Mouse (Mus musculus): ENCODE data around the gene Gm10320. TPM values are rescaled to one million over a fixed set of nuclear protein-coding genes. Genes with fewer than 3 reads are reported as not detected.

The Gm10320 gene
- polyA plus RNA-seq, 1 experiment from 2014 or later: 0.59 TPM

- Histone ChIP-seq H3K27me3 (ENCODE audit: control insufficient read depth, insufficient read depth, low read length) (no peaks in the 10 kb centered on the region), H3K9me3 (ENCODE audit: control insufficient read depth, low read length) (no peaks in the 10 kb centered on the region), H3K4me1 (ENCODE audit: control insufficient read depth, insufficient read depth, low read length) (no peaks in the 10 kb centered on the region), H3K4me3 (ENCODE audit: low read depth, low read length) (no peak overlapping the region), H3K36me3 (ENCODE audit: control insufficient read depth, insufficient read depth, low read length) (no peaks in the 10 kb centered on the region), H3K27ac (ENCODE audit: low read depth, low read length) (no peak overlapping the region), H3K4me2 (ENCODE audit: low read depth, low read length) (no peak overlapping the region), H3K9ac (replicated peaks; ENCODE audit: low read depth, low read length) (no peak overlapping the region)
- 85% methylated on average over 5 of the region's 5 CpGs for WGBS
- ATAC-seq (ENCODE audit: low read depth): no peak
Observed at GRCm38 (mm10) chr13:98485440-98485839, 6.4 kb downstream of the Gm10320 start.

GRCm38 (mm10) chr13:98477991-98478390 is 13.8 kb downstream of the Gm10320 start:
- no peak for ATAC-seq (ENCODE audit: low read depth)
- no peaks in the 10 kb centered on the region for H3K4me1 ChIP-seq (ENCODE audit: control insufficient read depth, insufficient read depth, low read length)
- H3K9me3 ChIP-seq (ENCODE audit: control insufficient read depth, low read length): no peaks in the 10 kb centered on the region
- H3K36me3 ChIP-seq (ENCODE audit: control insufficient read depth, insufficient read depth, low read length): no peaks in the 10 kb centered on the region
- H3K27me3 ChIP-seq (ENCODE audit: control insufficient read depth, insufficient read depth, low read length): no peaks in the 10 kb centered on the region
- no peak overlapping the region for H3K4me2 ChIP-seq (ENCODE audit: low read depth, low read length)
- no peak overlapping the region for H3K27ac ChIP-seq (ENCODE audit: low read depth, low read length)
- H3K4me3 ChIP-seq (ENCODE audit: low read depth, low read length): no peak overlapping the region
- WGBS: 77% methylated on average over 3 of the region's 3 CpGs
- H3K9ac ChIP-seq (replicated peaks; ENCODE audit: low read depth, low read length): no peak overlapping the region

GRCm38 (mm10) chr13:98476839-98477495 is 14.8 kb downstream of the Gm10320 start:
- 72% methylated on average over 4 of the region's 4 CpGs for WGBS
- no peaks in the 10 kb centered on the region for H3K36me3 ChIP-seq (ENCODE audit: control insufficient read depth, insufficient read depth, low read length)
- no peak overlapping the region for H3K27ac ChIP-seq (ENCODE audit: low read depth, low read length)
- H3K4me2 ChIP-seq (ENCODE audit: low read depth, low read length): no peak overlapping the region
- H3K9ac ChIP-seq (replicated peaks; ENCODE audit: low read depth, low read length): no peak overlapping the region
- H3K4me1 ChIP-seq (ENCODE audit: control insufficient read depth, insufficient read depth, low read length): no peaks in the 10 kb centered on the region
- ATAC-seq (ENCODE audit: low read depth): no peak
- H3K27me3 ChIP-seq (ENCODE audit: control insufficient read depth, insufficient read depth, low read length): no peaks in the 10 kb centered on the region
- H3K4me3 ChIP-seq (ENCODE audit: low read depth, low read length): no peak overlapping the region
- H3K9me3 ChIP-seq (ENCODE audit: control insufficient read depth, low read length): no peaks in the 10 kb centered on the region

- WGBS: 53% methylated on average over 14 of the region's 14 CpGs
- no peaks in the 10 kb centered on the region for H3K9me3 ChIP-seq (ENCODE audit: control insufficient read depth, low read length)
- H3K4me1 ChIP-seq (ENCODE audit: control insufficient read depth, insufficient read depth, low read length): no peaks in the 10 kb centered on the region
- no peak overlapping the region for H3K4me3 ChIP-seq (ENCODE audit: low read depth, low read length)
- H3K27me3 ChIP-seq (ENCODE audit: control insufficient read depth, insufficient read depth, low read length): no peaks in the 10 kb centered on the region
- no peak overlapping the region for H3K4me2 ChIP-seq (ENCODE audit: low read depth, low read length)
- no peak overlapping the region for H3K27ac ChIP-seq (ENCODE audit: low read depth, low read length)
- no peaks in the 10 kb centered on the region for H3K36me3 ChIP-seq (ENCODE audit: control insufficient read depth, insufficient read depth, low read length)
- H3K9ac ChIP-seq (replicated peaks; ENCODE audit: low read depth, low read length): no peak overlapping the region
- ATAC-seq (ENCODE audit: low read depth): no peak
Observed at GRCm38 (mm10) chr13:98476175-98476838, 15.5 kb downstream of the Gm10320 start.

- Histone ChIP-seq H3K36me3 (ENCODE audit: control insufficient read depth, insufficient read depth, low read length) (no peaks in the 10 kb centered on the region), H3K4me2 (ENCODE audit: low read depth, low read length) (no peak overlapping the region), H3K9me3 (ENCODE audit: control insufficient read depth, low read length) (no peaks in the 10 kb centered on the region), H3K4me3 (ENCODE audit: low read depth, low read length) (no peak overlapping the region), H3K9ac (replicated peaks; ENCODE audit: low read depth, low read length) (no peak overlapping the region), H3K27ac (ENCODE audit: low read depth, low read length) (no peak overlapping the region), H3K4me1 (ENCODE audit: control insufficient read depth, insufficient read depth, low read length) (no peaks in the 10 kb centered on the region), H3K27me3 (ENCODE audit: control insufficient read depth, insufficient read depth, low read length) (no peaks in the 10 kb centered on the region)
- no peak for ATAC-seq (ENCODE audit: low read depth)
- 63% methylated on average over 8 of the region's 8 CpGs for WGBS
Observed at GRCm38 (mm10) chr13:98475681-98476080, 16.1 kb downstream of the Gm10320 start.

GRCm38 (mm10) chr13:98473034-98473433 is 18.8 kb downstream of the Gm10320 start:
- WGBS: 80% methylated on average over 4 of the region's 4 CpGs
- H3K4me2 ChIP-seq (ENCODE audit: low read depth, low read length): no peak overlapping the region
- no peak for ATAC-seq (ENCODE audit: low read depth)
- H3K36me3 ChIP-seq (ENCODE audit: control insufficient read depth, insufficient read depth, low read length): no peaks in the 10 kb centered on the region
- no peaks in the 10 kb centered on the region for H3K9me3 ChIP-seq (ENCODE audit: control insufficient read depth, low read length)
- H3K27me3 ChIP-seq (ENCODE audit: control insufficient read depth, insufficient read depth, low read length): no peaks in the 10 kb centered on the region
- H3K27ac ChIP-seq (ENCODE audit: low read depth, low read length): no peak overlapping the region
- H3K4me1 ChIP-seq (ENCODE audit: control insufficient read depth, insufficient read depth, low read length): no peaks in the 10 kb centered on the region
- H3K9ac ChIP-seq (replicated peaks; ENCODE audit: low read depth, low read length): no peak overlapping the region
- H3K4me3 ChIP-seq (ENCODE audit: low read depth, low read length): no peak overlapping the region

DNA sequence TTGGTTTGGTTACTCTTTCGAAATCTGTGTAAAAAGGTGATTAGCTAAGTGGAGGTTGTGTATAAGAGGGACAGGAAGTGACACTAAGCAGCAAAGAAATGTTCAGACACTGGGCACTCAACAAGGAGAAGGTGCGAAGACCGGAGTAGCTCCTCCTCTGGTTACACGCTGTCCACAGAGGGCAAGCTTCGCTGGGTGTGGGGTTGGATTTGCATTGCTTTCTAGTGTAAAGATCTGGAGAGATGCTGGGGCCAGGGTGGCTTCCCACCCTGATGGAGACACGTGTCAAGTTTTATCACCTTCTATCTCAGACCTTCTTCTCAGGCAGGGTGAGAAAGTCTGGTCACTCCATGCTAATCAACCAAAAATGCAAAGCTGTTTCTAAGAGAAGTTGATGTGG is 20.0 kb downstream of the Gm10320 start:
- Histone ChIP-seq H3K27ac (ENCODE audit: low read depth, low read length) (no peak overlapping the region), H3K9me3 (ENCODE audit: control insufficient read depth, low read length) (no peaks in the 10 kb centered on the region), H3K4me2 (ENCODE audit: low read depth, low read length) (no peak overlapping the region), H3K4me3 (ENCODE audit: low read depth, low read length) (no peak overlapping the region), H3K4me1 (ENCODE audit: control insufficient read depth, insufficient read depth, low read length) (no peaks in the 10 kb centered on the region), H3K27me3 (ENCODE audit: control insufficient read depth, insufficient read depth, low read length) (no peaks in the 10 kb centered on the region), H3K9ac (replicated peaks; ENCODE audit: low read depth, low read length) (no peak overlapping the region), H3K36me3 (ENCODE audit: control insufficient read depth, insufficient read depth, low read length) (no peaks in the 10 kb centered on the region)
- ATAC-seq (ENCODE audit: low read depth): no peak
- 72% methylated on average over 6 of the region's 6 CpGs for WGBS

GRCm38 (mm10) chr13:98470321-98470720 is 21.5 kb downstream of the Gm10320 start:
- Histone ChIP-seq H3K4me2 (ENCODE audit: low read depth, low read length) (no peak overlapping the region), H3K9me3 (ENCODE audit: control insufficient read depth, low read length) (no peaks in the 10 kb centered on the region), H3K27ac (ENCODE audit: low read depth, low read length) (no peak overlapping the region), H3K9ac (replicated peaks; ENCODE audit: low read depth, low read length) (no peak overlapping the region), H3K36me3 (ENCODE audit: control insufficient read depth, insufficient read depth, low read length) (no peaks in the 10 kb centered on the region), H3K4me1 (ENCODE audit: control insufficient read depth, insufficient read depth, low read length) (no peaks in the 10 kb centered on the region), H3K27me3 (ENCODE audit: control insufficient read depth, insufficient read depth, low read length) (no peaks in the 10 kb centered on the region), H3K4me3 (ENCODE audit: low read depth, low read length) (no peak overlapping the region)
- 82% methylated on average over 12 of the region's 12 CpGs for WGBS
- ATAC-seq (ENCODE audit: low read depth): no peak

- ATAC-seq (ENCODE audit: low read depth): no peak
- Histone ChIP-seq H3K27ac (ENCODE audit: low read depth, low read length) (no peak overlapping the region), H3K36me3 (ENCODE audit: control insufficient read depth, insufficient read depth, low read length) (no peaks in the 10 kb centered on the region), H3K9ac (replicated peaks; ENCODE audit: low read depth, low read length) (no peak overlapping the region), H3K4me2 (ENCODE audit: low read depth, low read length) (no peak overlapping the region), H3K27me3 (ENCODE audit: control insufficient read depth, insufficient read depth, low read length) (no peaks in the 10 kb centered on the region), H3K4me1 (ENCODE audit: control insufficient read depth, insufficient read depth, low read length) (no peaks in the 10 kb centered on the region), H3K4me3 (ENCODE audit: low read depth, low read length) (no peak overlapping the region), H3K9me3 (ENCODE audit: control insufficient read depth, low read length) (no peaks in the 10 kb centered on the region)
- 79% methylated on average over 4 of the region's 4 CpGs for WGBS
Observed at GRCm38 (mm10) chr13:98469916-98470315, 21.9 kb downstream of the Gm10320 start.

All from neural tube, embryonic 14.5 days (tissue).